Mouse (Mus musculus): ENCODE measurements around the gene Pdhb. TPM values are rescaled to one million over a fixed set of nuclear protein-coding genes. Genes with fewer than 3 reads are reported as not detected.

Gene Pdhb
- polyA plus RNA-seq (2017; shearing (Covaris generic)): 100 to 1,000 TPM; 141 to 195 TPM

DNA sequence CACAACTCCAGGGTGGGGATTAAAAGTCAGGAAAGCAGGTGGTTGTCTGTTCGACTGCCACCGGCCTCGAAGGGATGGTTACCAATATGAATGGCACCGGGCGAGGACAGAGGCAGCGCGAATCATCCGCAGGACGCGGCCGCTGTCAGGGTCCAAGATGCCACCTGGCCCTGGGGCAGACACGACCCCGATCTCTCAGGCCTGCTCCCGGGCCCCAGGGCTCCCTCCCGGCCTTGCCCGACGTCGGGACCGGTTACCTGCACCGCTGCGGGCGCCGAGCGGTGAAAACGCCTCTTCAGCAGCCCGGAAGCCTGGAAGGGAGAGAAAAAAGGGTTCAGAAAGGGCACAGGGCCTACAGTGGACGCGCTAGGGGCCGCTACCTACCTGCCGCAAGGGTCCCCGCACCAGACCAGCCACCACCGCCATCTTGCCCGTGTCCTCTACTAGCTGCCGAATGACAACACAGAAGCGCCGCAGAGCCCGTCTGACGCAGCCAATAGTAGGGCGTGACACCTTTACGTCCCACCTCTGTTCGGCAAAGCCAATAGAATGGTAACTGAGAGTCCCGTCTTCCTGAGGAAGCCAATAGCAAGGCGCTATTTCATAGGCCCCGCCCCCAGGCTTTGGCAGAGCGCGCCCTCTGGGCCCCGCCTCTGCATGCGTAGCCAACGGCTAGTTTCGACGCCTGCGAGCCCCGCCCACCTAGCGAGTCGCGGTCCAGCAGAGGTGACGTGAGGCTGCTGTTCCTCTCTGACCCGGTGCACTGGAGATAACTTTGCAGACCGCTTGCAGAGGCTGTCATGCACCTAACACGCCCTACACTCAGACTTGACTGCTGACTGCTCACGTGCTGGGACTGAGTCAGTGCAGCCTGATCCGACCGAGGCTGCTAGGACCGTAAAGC, at the start of gene Pdhb:
Gene Pdhb (minus strand): TSS at position 519 of the 904 bp plus-strand sequence.

DNA sequence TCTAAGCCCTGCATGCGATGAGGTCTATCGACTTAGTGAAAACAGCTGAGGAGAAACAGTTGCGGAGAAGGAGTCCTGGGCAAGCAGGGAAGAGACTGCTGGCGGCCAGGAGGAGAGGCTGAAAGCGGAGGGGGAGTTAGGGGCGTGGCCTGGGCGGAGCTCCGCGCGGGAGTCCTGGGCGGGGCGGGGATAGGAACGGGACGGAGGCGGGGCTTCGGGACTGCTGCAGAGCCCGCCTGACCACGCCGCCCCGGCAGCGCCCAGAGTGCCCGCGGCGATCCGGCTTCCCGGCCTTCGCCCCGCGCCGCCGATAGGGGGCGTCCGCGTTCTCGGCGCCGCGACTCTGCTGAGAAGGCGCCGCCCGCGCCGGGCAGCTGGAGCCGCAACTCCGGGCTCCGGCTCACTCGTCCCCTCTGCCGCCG, 41.0 kb upstream of the Pdhb start, which contains the start of gene Kctd6:
Gene Kctd6 (plus strand): TSS at position 338 of the 422 bp plus-strand sequence.

Other genes with a start within 250 kb of the Pdhb start
- gene Gm45521, start 215.7 kb downstream of the Pdhb start, polyA plus RNA-seq (2017; shearing (Covaris generic)): under 1 TPM in 1 of 2 experiments, not detected in 1; 0.36 TPM
- 1 to 10 TPM in 1 of 2 experiments, under 1 TPM in 1; 0.56 to 1.7 TPM for gene Dnase1l3, start 178.5 kb downstream of the Pdhb start, polyA plus RNA-seq (2017; shearing (Covaris generic))
- 10 to 100 TPM; 17.8 to 19.3 TPM for gene Abhd6, start 170.1 kb downstream of the Pdhb start, polyA plus RNA-seq (2017; shearing (Covaris generic))
- 10 to 100 TPM; 30.3 to 47.2 TPM for gene Rpp14, start 92.7 kb downstream of the Pdhb start, polyA plus RNA-seq (2017; shearing (Covaris generic))
- gene Pxk, start 74.8 kb downstream of the Pdhb start, polyA plus RNA-seq (2017; shearing (Covaris generic)): 10 to 100 TPM; 62.1 to 66.7 TPM
- gene Kctd6, start 41.1 kb upstream of the Pdhb start, polyA plus RNA-seq (2017; shearing (Covaris generic)): 10 to 100 TPM; 10.7 to 19.0 TPM
- under 1 TPM in 1 of 2 experiments, not detected in 1; 0.12 TPM for gene Acox2, start 86.3 kb upstream of the Pdhb start, polyA plus RNA-seq (2017; shearing (Covaris generic))
- gene Fam107a, start 145.0 kb upstream of the Pdhb start, polyA plus RNA-seq (2017; shearing (Covaris generic)): not detected
- gene Oit1, start 205.7 kb upstream of the Pdhb start, polyA plus RNA-seq (2017; shearing (Covaris generic)): not detected

Data from activated CD4-positive, CD25-positive, alpha-beta regulatory T cell (primary cell).